Mouse (Mus musculus) adrenal gland, postnatal 25 days (tissue): Measurements from ENCODE around the gene 1110004F10Rik. TPM values are rescaled to one million over a fixed set of nuclear protein-coding genes. Genes with fewer than 3 reads are reported as not detected.

Source experiments
- DNase-seq: peaks from one replicate; pipeline ENCODE4 v3.0.0; 2021; ENCODE audit warnings: mixed read lengths
- total RNA-seq: library from RNA; stranded (reverse); gene quantifications from 2 replicates; pipeline ENCODE4 v1.2.3, GENCODE M21; 2021

The 1110004F10Rik gene
- total RNA-seq, 1 experiment from 2014 or later = 115 TPM

- DNase-seq = no peak
These were observed 54.3 kb downstream of the 1110004F10Rik start for GRCm38 (mm10) chr7:116093466-116093850.

GRCm38 (mm10) chr7:116099952-116100528 lies 60.8 kb downstream of the 1110004F10Rik start:
- peak; percentile 29 for DNase-seq

DNA sequence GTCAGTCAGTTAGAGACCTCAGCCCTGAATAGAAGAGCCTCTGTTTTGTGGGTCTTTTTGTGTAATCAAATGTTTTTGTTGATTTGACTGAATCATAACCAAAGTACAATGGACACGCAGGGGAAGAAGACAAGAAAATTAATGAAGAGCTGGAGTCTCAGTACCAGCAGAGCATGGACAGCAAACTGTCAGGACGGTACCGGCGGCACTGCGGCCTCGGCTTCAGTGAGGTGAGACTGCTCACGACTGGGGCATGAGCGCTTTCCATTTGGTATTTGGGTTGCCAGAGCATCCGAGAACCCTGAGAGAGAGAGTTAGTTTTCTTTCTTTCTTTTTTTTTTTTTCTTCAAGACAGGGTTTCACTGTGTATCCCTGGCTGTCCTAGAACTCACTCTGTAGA lies 63.9 kb downstream of the 1110004F10Rik start:
- DNase-seq = no peak

GRCm38 (mm10) chr7:116110661-116111060 lies 71.5 kb downstream of the 1110004F10Rik start:
- no peak for DNase-seq

DNA sequence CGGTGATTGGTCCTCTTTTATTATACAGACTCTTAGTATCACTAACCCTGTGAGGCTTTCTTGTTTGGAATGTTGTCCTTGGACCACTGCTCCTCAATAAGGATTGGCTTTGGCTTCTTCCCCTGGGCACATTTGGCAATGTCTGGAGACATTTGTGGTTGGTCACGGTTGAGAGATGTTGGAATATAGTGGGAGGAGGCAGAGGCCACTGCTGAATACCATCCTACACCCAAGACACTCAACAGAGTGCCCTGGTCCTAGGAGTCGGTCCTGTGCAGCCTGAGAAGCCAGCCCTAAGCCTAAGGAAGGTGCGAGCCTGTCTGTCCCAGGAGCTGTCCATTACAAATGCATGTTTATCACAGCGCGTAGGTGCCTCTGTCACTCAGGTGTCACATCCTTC lies 72.3 kb downstream of the 1110004F10Rik start:
- no peak for DNase-seq

- peak; percentile 23 for DNase-seq
These were observed 76.2 kb downstream of the 1110004F10Rik start for GRCm38 (mm10) chr7:116115216-116115930.

- DNase-seq = peak; percentile 34
These were observed 76.8 kb downstream of the 1110004F10Rik start for GRCm38 (mm10) chr7:116115991-116116390.

- no peak for DNase-seq
These were observed 80.2 kb downstream of the 1110004F10Rik start for GRCm38 (mm10) chr7:116119306-116119857.

- DNase-seq = no peak
These were observed 81.5 kb downstream of the 1110004F10Rik start for GRCm38 (mm10) chr7:116120737-116121136.

DNA sequence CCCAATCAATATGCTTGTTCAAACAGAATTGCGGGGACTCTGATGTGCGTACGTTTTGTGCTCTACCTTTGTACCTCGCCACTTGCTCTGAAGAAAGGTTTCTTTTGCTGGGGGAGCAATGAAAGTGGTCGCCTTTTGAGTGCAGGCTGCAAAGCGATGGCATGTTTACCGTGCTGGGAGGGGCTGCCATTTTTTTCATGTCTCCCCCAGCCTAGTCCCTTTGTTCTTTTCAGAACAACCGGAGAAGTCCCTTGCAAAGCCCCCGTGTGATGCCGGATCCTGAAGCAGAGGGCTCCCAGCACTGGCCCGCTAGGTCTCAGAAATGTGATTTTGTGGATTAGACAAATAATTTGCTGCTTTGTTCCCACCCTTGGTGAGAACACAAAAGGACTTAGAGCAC lies 82.0 kb downstream of the 1110004F10Rik start:
- no peak for DNase-seq

- no peak for DNase-seq
These were observed 83.9 kb downstream of the 1110004F10Rik start for GRCm38 (mm10) chr7:116122981-116123596.

DNA sequence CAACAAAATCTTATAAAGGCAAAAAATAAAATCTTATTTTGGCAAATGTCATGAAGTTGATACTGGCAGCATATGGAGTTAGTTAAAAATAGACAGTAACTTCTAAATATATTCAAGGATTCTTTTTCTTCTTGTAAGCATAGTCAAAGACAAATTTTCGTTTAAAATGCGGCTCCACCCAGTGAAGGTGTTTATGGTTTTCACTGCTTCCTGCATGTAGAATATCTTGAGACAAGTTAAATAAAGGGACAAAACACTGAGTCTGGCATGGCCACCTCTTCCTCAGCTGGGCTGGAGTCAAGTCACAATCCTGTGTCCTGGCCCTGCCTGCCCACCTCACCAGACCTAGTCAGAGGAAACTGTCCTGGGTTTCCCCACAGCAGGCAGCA lies 84.4 kb downstream of the 1110004F10Rik start:
- no peak for DNase-seq

DNA sequence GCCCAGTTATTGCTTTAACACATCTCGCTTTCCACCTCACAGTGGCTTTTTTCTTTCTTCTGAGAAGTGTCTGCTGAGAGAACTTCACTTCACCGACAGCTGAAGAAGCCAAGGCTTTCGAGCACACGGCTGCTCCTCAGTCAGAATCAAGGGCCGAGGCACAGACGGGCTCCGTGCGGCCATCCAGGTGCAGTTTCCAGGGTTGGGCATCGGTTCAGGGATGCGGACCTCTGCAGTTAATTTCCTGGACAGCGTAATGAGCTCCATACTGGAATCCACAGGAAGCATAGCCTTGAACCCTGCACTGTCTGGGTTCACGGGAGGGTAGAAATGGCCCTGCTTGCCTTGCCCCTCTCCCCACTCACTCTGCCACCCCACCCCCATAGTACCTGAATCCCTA lies 84.9 kb downstream of the 1110004F10Rik start:
- no peak for DNase-seq

DNA sequence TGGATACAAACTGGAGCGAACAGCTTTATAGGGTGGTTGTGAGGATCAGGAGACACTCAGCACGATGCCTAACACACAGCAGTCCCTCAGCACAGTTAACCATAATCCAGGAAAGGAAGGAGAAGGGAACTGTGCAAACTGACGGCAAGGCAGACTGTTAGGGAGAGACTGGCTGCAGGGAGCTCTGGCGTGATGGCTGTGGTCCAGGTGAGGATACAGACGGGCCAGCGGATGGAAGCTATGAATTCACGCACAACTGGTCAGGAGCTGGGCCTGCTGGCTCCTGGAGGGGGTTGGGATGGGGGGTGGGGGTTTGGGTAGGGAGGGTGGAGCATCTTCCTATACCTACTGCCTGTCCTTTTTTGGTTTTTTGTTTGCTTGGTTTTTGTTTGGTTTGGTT lies 86.5 kb downstream of the 1110004F10Rik start:
- no peak for DNase-seq

DNA sequence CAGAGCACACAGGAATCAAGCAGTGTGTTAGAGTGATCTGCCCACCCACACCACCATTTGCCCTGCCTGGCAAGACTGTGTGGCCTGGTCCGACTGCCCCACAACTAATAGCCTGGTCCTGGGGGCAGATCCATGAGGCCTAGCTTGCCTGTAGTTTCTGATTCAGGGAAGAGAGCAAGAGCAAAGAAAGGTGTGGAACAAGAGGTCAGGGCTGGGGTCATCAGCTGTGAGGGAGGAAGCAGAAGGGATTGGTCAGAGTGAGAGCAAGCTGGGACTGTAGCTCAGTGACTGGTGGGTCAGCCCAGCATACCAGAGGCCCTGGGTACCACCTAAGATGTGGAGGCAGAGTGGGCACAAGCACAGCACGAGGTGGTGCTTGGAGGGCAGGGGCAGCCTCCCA lies 87.9 kb downstream of the 1110004F10Rik start:
- DNase-seq = no peak

DNA sequence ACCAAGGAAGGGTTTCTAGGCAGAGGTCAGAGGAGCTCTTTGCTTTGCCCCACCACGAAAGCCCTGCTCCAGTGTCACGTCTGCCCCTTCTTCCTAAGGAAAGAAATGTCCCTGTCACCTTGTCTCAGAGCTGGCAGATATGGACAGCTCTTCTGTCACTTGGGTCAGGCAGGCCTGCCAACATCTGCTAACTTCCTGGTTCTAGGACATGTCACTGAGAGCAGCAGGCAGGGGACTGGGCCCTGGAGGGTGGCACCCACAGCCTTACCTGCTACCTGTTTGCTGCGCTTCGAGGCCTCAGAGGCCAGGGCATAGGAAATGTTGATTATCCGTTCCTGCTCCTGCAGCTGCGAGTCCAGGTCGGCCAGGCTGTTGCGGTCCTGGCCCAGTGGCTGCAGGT lies 89.1 kb downstream of the 1110004F10Rik start:
- no peak for DNase-seq

- DNase-seq = no peak
These were observed 90.2 kb downstream of the 1110004F10Rik start for GRCm38 (mm10) chr7:116129374-116129773.

DNA sequence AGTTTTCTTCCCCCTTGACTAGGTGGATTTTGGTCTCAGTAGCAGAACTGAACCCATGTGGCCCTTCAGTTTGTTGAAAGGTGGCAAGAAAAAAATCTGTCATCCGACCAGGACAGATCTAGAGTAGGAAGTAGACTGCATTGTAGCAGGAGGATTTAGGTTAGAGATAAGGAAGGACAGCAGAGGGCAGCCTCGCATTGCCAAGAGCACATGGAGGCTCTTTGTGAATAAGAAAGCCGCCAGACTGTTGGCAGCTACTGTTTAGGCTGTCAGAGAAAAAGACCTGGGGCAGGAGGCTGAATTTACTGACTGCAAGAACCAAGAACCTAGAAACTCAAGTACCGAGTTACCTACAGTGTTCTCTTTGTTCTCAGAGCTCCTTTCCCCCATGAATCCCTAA lies 92.2 kb downstream of the 1110004F10Rik start:
- DNase-seq = peak; percentile 28

DNA sequence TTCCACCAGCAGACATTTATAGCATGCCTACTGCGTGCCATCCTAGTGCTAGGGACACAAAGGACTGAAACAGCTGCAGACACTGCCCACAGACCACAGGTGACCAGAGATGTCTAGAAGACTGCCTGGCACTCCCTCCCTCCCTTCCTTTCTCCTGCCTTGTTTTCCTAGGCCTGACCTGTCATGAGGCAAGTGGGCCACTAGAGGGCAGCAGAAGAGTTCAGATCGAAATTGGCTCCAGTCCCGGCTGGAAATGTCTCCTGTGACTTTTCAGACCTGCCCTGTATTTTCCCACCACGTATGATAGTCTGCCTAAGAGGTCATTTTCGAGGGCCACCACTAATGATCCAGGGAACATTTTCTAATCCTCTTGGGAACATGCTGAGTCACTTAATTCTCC lies 92.9 kb downstream of the 1110004F10Rik start:
- peak; percentile 75 for DNase-seq

DNA sequence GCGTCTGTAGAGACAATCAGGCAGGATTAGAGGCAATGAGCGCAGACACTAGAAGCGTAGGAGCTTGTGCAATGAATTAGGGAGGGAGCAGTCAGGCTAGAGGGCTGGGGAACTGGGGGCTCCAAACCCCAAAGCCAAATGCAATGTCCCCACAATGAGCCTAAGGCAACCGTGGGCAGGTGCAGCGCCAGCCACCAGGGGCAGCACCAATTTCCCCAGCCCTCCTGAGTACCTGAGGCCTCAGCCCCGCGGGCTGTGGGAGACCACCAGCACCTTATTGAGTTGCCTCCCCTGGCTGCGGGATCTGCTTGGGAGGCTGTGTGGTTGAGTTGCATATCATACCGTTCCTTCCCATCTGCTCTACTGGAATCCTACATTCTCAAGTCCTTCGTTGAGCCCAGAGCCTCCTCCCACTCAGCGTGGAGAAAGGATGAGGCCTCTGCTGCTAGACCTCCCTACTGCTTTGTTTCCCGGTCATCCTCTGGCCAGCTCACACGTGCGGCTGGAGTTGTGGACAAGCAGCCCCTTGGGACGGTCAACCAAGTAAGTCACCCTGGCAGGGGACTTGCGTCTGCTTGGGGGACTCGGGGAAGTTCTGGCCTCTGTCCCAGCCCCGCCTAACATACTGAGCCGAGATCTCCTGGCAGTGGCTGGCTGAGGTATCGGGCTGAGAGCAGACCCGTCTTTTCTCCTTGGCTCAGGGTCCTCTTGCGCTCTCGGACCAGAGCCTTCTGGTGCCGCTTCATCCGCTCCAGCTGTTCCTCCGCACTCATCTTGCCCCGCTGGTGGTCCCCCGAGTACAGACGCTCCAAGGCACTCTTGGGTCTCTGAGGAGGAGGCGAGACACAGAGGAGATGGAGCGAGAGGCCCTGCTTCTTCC lies 95.5 kb downstream of the 1110004F10Rik start:
- DNase-seq = no peak

DNA sequence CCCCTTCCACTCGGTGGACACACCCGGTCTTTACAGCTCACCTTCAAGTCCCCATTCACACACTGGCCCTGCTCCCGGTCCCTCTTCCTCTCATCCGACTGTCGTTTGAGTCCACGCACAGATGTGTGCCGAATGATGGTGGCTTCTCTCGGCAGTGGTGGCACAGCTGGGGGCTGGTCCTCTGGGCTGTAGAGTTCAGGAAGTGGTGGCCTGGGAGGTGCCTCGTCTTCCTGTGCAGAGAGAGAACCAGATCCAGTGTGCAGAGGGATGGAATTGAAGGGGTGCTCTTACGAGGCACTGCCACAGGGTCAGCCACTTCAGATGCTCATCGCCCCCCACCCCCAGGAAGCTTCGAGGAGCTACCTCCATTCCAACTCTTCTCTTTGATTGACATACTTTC lies 98.0 kb downstream of the 1110004F10Rik start:
- DNase-seq = no peak

DNA sequence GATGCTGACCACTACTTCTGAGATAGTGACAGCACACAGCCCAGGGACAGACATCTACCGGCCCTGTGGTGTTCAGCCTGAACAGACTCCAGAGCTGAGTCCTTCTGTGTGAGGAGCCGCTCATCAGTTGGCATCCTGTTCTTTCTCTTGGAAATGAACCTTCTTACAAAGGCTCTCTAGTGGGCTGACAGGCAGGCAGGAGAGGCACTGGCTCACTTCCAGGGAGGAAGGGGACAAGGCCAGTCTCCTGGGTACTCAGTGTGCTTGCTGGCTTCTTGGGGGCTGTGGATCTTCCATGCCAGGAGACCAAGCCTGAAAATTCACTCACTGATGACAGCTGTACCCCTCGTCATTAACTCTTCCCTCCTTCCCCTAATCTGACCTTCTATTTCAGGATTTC lies 98.5 kb downstream of the 1110004F10Rik start:
- no peak for DNase-seq
